Mouse (Mus musculus) erythroblast, adult 5-6 weeks (primary cell): ENCODE results near the gene Prr9. TPM values are rescaled to one million over a fixed set of nuclear protein-coding genes. Genes with fewer than 3 reads are reported as not detected.

Experiments
- ATAC-seq: replicated peaks from 2 replicates; pipeline ENCODE4 v1.8.0; 2016; ENCODE audit warnings: moderate number of reproducible peaks, mild to moderate bottlenecking, moderate TSS enrichment, inconsistent platforms; ENCODE audit not compliant: poor library complexity, low FRiP score, severe bottlenecking
- total RNA-seq, 2 experiments: library from RNA; stranded (forward) in 1 of 2; stranded (reverse) in 1 of 2; fragments of 150-400 nt in 1 of 2; fragments of 200-764, 138-1000 nt in 1 of 2; gene quantifications; 2 replicates each; pipeline versions ENCODE4 v1.2.3 to v1.2.4; 2015 to 2017; ENCODE audit warnings: low replicate concordance in 2 of 2

The Prr9 gene
- total RNA-seq (2015; ENCODE audit: low replicate concordance) (not detected in 2 replicates), total RNA-seq (2017; ENCODE audit: low replicate concordance) (not detected in 2 replicates)

- ATAC-seq = no peak
These were observed at the start of gene Prr9 for GRCm38 (mm10) chr3:92123847-92124246. Prr9 (minus strand) TSS chr3:92123947.

GRCm38 (mm10) chr3:92169847-92170246 lies 46.1 kb upstream of the Prr9 start:
- ATAC-seq = no peak

- no peak for ATAC-seq
These were observed 29.6 kb upstream of the Prr9 start for GRCm38 (mm10) chr3:92153322-92153721.

GRCm38 (mm10) chr3:92150631-92151277 lies 27.0 kb upstream of the Prr9 start:
- ATAC-seq = no peak

GRCm38 (mm10) chr3:92147913-92148312 lies 24.2 kb upstream of the Prr9 start:
- ATAC-seq = no peak

GRCm38 (mm10) chr3:92147420-92147819 lies 23.7 kb upstream of the Prr9 start:
- ATAC-seq = no peak

- no peak for ATAC-seq
These were observed 18.9 kb upstream of the Prr9 start, which contains the start of gene Lelp1 for GRCm38 (mm10) chr3:92142644-92143043. Lelp1 (minus strand) TSS chr3:92142744.

GRCm38 (mm10) chr3:92120902-92121301 lies 2.8 kb downstream of the Prr9 start:
- ATAC-seq = no peak

- ATAC-seq = no peak
These were observed 5.8 kb downstream of the Prr9 start for GRCm38 (mm10) chr3:92117930-92118329.

GRCm38 (mm10) chr3:92111526-92111925 lies 12.2 kb downstream of the Prr9 start:
- ATAC-seq = no peak

- no peak for ATAC-seq
These were observed 13.0 kb downstream of the Prr9 start for GRCm38 (mm10) chr3:92110790-92111189.

GRCm38 (mm10) chr3:92106582-92106981 lies 17.2 kb downstream of the Prr9 start:
- no peak for ATAC-seq

- no peak for ATAC-seq
These were observed 40.7 kb downstream of the Prr9 start, which contains the start of gene Lor for GRCm38 (mm10) chr3:92083042-92083441. Lor (minus strand) TSS chr3:92083142.

- ATAC-seq = no peak
These were observed 42.3 kb downstream of the Prr9 start for GRCm38 (mm10) chr3:92081285-92081931.

GRCm38 (mm10) chr3:92080462-92081284 lies 43.1 kb downstream of the Prr9 start:
- no peak for ATAC-seq

Other genes starting within 250 kb of the Prr9 start
- not detected in 2 replicates for gene Pglyrp3, start 109.4 kb downstream of the Prr9 start, total RNA-seq (2015; ENCODE audit: low replicate concordance)
- gene Pglyrp3, start 109.4 kb downstream of the Prr9 start, total RNA-seq (2017; ENCODE audit: low replicate concordance) = not detected in 2 replicates
- gene Lor, start 40.8 kb downstream of the Prr9 start, total RNA-seq (2015; ENCODE audit: low replicate concordance) = not detected in 2 replicates
- gene Lor, start 40.8 kb downstream of the Prr9 start, total RNA-seq (2017; ENCODE audit: low replicate concordance) = not detected in 2 replicates
- gene Lelp1, start 18.8 kb upstream of the Prr9 start, total RNA-seq (2015; ENCODE audit: low replicate concordance) = not detected in 2 replicates
- not detected in 2 replicates for gene Lelp1, start 18.8 kb upstream of the Prr9 start, total RNA-seq (2017; ENCODE audit: low replicate concordance)
- not detected in 2 replicates for gene Sprr2a1, start 91.9 kb upstream of the Prr9 start, total RNA-seq (2015; ENCODE audit: low replicate concordance)
- gene Sprr2a1, start 91.9 kb upstream of the Prr9 start, total RNA-seq (2017; ENCODE audit: low replicate concordance) = not detected in 2 replicates
- 0.58 TPM in 1 of 2 replicates, not detected in the other for gene Sprr2a2, start 92.0 kb upstream of the Prr9 start, total RNA-seq (2015; ENCODE audit: low replicate concordance)
- 0.56 and 0.85 TPM in 2 replicates for gene Sprr2a2, start 92.0 kb upstream of the Prr9 start, total RNA-seq (2017; ENCODE audit: low replicate concordance)
- not detected in 2 replicates for gene Sprr2a3, start 161.5 kb upstream of the Prr9 start, total RNA-seq (2015; ENCODE audit: low replicate concordance)
- not detected in 2 replicates for gene Sprr2a3, start 161.5 kb upstream of the Prr9 start, total RNA-seq (2017; ENCODE audit: low replicate concordance)
- gene Sprr2b, start 192.7 kb upstream of the Prr9 start, total RNA-seq (2015; ENCODE audit: low replicate concordance) = not detected in 2 replicates
- not detected in 2 replicates for gene Sprr2b, start 192.7 kb upstream of the Prr9 start, total RNA-seq (2017; ENCODE audit: low replicate concordance)
- gene Sprr2d, start 215.2 kb upstream of the Prr9 start, total RNA-seq (2015; ENCODE audit: low replicate concordance) = not detected in 2 replicates
- gene Sprr2d, start 215.2 kb upstream of the Prr9 start, total RNA-seq (2017; ENCODE audit: low replicate concordance) = not detected in 2 replicates
- not detected in 2 replicates for gene Sprr2e, start 228.2 kb upstream of the Prr9 start, total RNA-seq (2015; ENCODE audit: low replicate concordance)
- not detected in 2 replicates for gene Sprr2e, start 228.2 kb upstream of the Prr9 start, total RNA-seq (2017; ENCODE audit: low replicate concordance)
- gene Sprr2f, start 241.2 kb upstream of the Prr9 start, total RNA-seq (2015; ENCODE audit: low replicate concordance) = not detected in 2 replicates
- not detected in 2 replicates for gene Sprr2f, start 241.2 kb upstream of the Prr9 start, total RNA-seq (2017; ENCODE audit: low replicate concordance)